ENCODE assay signal across 13 mouse cellular contexts in the genomic region with DNA sequence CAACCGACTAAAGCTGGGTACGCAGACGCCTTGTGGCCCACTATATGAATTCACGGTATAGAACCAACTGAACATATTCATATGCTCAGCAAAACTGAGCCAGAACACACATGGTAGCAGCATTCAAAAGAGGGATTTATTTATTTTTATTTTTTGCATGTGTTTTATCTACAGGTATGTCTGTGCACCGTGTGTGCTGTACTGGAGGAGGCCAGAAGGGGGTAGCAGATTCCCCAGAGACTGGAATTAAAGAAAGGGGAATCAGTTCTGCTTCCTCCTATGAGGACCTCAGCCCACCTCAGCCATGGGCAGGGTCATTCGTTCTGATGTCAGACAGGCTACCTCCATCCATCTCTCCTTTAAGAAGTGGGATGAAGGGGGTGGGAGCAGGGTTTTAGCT.
"Had no signal": no experiment of that assay in that cellular context is flagged by ENCODE, and none has a peak within 500 bp of the region (broad histone marks: within the 10 kb centered on the region; RNA-seq: fewer than 3 reads in every experiment).

No protein-coding gene starts in this region.

- H3K27ac ChIP-seq: kidney, embryonic 15.5 days; liver, embryonic 12.5 days; midbrain, embryonic 12.5 days; neural tube, embryonic 15.5 days had no signal

- ATAC-seq: liver, embryonic 12.5 days had no signal

- H3K9ac ChIP-seq: kidney, embryonic 15.5 days; liver, embryonic 12.5 days; midbrain, embryonic 12.5 days; neural tube, embryonic 15.5 days had no signal

- DNase-seq: kidney, adult 11 months; kidney, postnatal 14 days; layer of hippocampus, postnatal 36 days; left cerebral cortex, postnatal 4 days; right cerebral cortex, adult 18-20 months; right cerebral cortex, postnatal 25 days; thymus, adult 2 months; thymus, postnatal 25 days had no signal

- H3K4me2 ChIP-seq: kidney, embryonic 15.5 days; liver, embryonic 12.5 days; midbrain, embryonic 12.5 days; neural tube, embryonic 15.5 days had no signal

- H3K4me3 ChIP-seq: kidney, embryonic 15.5 days; liver, embryonic 12.5 days; midbrain, embryonic 12.5 days; myocyte; neural tube, embryonic 15.5 days had no signal

- H3K9me3 ChIP-seq: kidney, embryonic 15.5 days; liver, embryonic 12.5 days; midbrain, embryonic 12.5 days; neural tube, embryonic 15.5 days had no signal

- H3K27me3 ChIP-seq: kidney, embryonic 15.5 days; liver, embryonic 12.5 days; midbrain, embryonic 12.5 days; neural tube, embryonic 15.5 days had no signal
